Mouse (Mus musculus): ENCODE data around the gene Gtf2a1. TPM values are rescaled to one million over a fixed set of nuclear protein-coding genes. Genes with fewer than 3 reads are reported as not detected.

Gtf2a1 gene
- 10 to 100 TPM; 25.2 to 26.0 TPM for total RNA-seq (2021)
- long read RNA-seq, experiment 1, partial matches to known transcripts = 0 of 2 reads
- long read RNA-seq, experiment 1, other reads (novel, unspliced or antisense) = 2 of 2 reads
- long read RNA-seq, experiment 2, full-length matches to known transcripts = 1 of 4 reads
- long read RNA-seq, experiment 2, partial matches to known transcripts = 0 of 4 reads
- long read RNA-seq, experiment 2, other reads (novel, unspliced or antisense) = 3 of 4 reads

GRCm38 (mm10) chr12:91589847-91590690 lies at the start of gene Gtf2a1:
Gene Gtf2a1, minus strand, starts transcription at chr12:91590487.
- Histone ChIP-seq H3K27ac (peak within 1 kb of the TSS; percentile 99), H3K4me3 (peak within 1 kb of the TSS; percentile 89)
- no peak for TF ChIP-seq CTCF (IDR thresholded peaks at IDR 0.05)
- intact Hi-C loops (cut with DNase I) = no loop called here
- DNase-seq = peak; percentile 97

DNA sequence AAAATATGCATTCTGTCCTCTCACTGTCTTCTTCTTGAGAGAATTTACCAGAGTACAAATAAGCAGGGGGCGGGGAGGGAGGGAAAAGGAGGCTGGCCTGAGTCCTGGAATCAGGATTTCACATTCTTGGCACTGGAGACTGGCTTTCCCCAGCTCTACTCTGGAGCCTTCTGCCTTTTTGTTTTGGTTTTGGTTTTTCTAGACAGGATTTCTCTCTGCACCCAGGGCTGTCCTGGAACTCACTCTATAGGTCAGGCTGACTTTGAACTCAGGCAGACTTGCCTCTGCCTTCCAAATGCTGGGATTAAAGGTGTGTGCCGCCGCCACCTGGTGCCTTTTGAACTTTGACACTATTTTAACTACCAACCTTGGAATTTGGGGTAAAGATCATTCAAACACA lies 48.1 kb upstream of the Gtf2a1 start:
- peak; percentile 47 for DNase-seq
- intact Hi-C loops (cut with DNase I) = no loop called here

GRCm38 (mm10) chr12:91637136-91637909 lies 47.0 kb upstream of the Gtf2a1 start:
- no peak for DNase-seq
- H3K27ac ChIP-seq = no peak overlapping the region
- H3K4me3 ChIP-seq = no peak overlapping the region
- TF ChIP-seq CTCF (IDR thresholded peaks at IDR 0.05) = no peak
- intact Hi-C loops (cut with DNase I) = no loop called here

More for the DNA sequence above, 48.1 kb upstream of the Gtf2a1 start:
- TF ChIP-seq CTCF (IDR thresholded peaks at IDR 0.05) = no peak
- H3K4me3 ChIP-seq = peak overlapping the region; percentile 47
- peak overlapping the region; percentile 61 for H3K27ac ChIP-seq

- no peak overlapping the region for H3K4me3 ChIP-seq
- TF ChIP-seq CTCF (IDR thresholded peaks at IDR 0.05) = no peak
- DNase-seq = no peak
- H3K27ac ChIP-seq = no peak overlapping the region
- intact Hi-C loops (cut with DNase I) = no loop called here
Observed at GRCm38 (mm10) chr12:91626482-91626881, 36.2 kb upstream of the Gtf2a1 start.

DNA sequence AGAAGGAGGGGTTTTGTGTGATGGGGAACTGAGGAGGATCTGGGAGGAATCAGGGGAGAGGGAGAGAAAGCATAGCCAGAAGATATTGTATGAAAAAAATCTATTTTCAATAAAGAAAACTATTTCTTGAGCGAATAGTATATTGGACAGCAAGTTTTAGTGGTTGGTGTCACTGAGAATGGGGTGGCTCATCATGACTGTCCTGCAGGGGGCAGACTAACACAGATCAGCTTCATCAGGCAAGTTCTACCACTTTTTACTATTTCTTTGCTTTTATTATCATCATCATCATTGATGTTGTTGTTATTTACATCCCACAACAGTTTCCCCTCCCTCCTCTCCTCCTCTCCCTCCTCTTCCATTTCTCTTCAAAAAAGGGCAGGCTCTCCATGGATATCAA lies 34.7 kb upstream of the Gtf2a1 start:
- peak; percentile 86 for TF ChIP-seq CTCF (IDR thresholded peaks at IDR 0.05)
- no peak overlapping the region for H3K27ac ChIP-seq
- intact Hi-C loops (cut with DNase I) = loop anchor here (2.0 kb wide), 1 partner anchor 174 kb away; no protein-coding TSS in a partner anchor
- H3K4me3 ChIP-seq = no peak overlapping the region
- peak; percentile 47 for DNase-seq

DNA sequence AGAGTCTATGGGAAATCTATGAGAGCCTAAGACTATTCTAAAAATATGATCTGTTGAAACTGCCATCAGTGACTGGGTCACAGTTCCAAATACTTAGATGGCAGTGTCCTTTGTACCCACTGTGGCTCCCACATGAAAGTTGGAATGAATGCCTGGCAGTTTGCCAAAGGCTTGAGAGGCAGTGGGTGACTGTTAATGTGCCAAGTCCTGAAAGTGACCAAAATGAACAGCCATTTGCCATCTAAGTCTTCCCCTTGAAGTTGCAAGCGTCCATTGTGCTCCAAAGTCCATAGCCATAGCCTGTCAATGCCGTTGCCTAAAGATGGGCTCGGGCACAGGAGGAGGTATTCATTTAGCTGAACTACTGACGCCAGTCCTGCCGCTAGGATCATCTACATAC lies 19.1 kb upstream of the Gtf2a1 start:
- no peak for DNase-seq
- no peak overlapping the region for H3K4me3 ChIP-seq
- H3K27ac ChIP-seq = no peak overlapping the region
- no peak for TF ChIP-seq CTCF (IDR thresholded peaks at IDR 0.05)
- intact Hi-C loops (cut with DNase I) = no loop called here

DNA sequence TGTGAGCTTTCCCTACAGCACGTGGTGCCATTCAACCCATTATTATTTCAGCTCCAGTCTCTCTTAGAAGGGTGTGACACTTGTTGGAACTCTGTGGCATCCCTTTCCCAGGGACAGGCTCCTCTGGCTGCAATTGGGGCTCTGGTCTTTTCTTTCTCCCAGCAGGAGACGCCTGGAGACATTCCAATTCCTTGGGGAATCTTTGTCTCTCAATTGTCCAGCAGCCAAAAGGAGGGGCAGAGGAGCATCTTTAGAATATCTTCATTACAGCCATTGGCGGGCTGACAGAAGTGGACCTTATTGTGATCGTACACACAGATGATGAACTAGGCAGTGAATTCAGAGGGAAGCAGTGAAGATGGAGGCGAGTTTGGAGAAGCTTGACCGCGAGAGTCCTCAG lies 17.4 kb upstream of the Gtf2a1 start:
- intact Hi-C loops (cut with DNase I) = no loop called here
- no peak overlapping the region for H3K4me3 ChIP-seq
- no peak for TF ChIP-seq CTCF (IDR thresholded peaks at IDR 0.05)
- no peak for DNase-seq
- H3K27ac ChIP-seq = no peak overlapping the region

GRCm38 (mm10) chr12:91606651-91607050 lies 16.4 kb upstream of the Gtf2a1 start:
- intact Hi-C loops (cut with DNase I) = no loop called here
- no peak for TF ChIP-seq CTCF (IDR thresholded peaks at IDR 0.05)
- DNase-seq = no peak

DNA sequence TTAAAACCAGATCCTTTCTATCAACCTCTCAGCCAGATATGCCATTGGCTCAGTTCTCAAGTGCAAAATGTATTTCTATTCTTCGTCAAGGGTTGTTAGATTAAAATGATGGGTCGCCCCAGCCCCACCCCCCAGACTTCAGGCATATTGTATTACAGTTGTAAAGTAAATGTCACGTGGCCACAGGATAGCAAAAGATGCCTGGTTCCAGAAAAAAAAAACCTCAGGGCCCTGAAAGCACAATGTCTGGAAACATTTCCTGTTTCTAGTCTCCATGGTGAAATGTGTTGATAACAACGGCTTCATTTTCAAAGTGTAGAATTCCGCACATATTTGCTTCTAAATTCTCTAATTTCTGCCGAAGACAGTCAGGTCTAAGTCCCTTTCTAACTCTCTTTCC lies 14.3 kb upstream of the Gtf2a1 start:
- intact Hi-C loops (cut with DNase I) = no loop called here
- Histone ChIP-seq H3K4me3 (no peak overlapping the region), H3K27ac (no peak overlapping the region)
- no peak for DNase-seq
- TF ChIP-seq CTCF (IDR thresholded peaks at IDR 0.05) = no peak

More at GRCm38 (mm10) chr12:91606651-91607050, 16.4 kb upstream of the Gtf2a1 start:
- H3K4me3 ChIP-seq = no peak overlapping the region
- no peak overlapping the region for H3K27ac ChIP-seq

GRCm38 (mm10) chr12:91592128-91592527 lies 1.8 kb upstream of the Gtf2a1 start:
- DNase-seq = no peak
- intact Hi-C loops (cut with DNase I) = no loop called here
- TF ChIP-seq CTCF (IDR thresholded peaks at IDR 0.05) = no peak
- Histone ChIP-seq H3K27ac (no peak overlapping the region), H3K4me3 (no peak overlapping the region)

GRCm38 (mm10) chr12:91591191-91591590 lies 904 bp upstream of the Gtf2a1 start:
- Histone ChIP-seq H3K27ac (peak overlapping the region; percentile 99), H3K4me3 (peak overlapping the region; percentile 89)
- DNase-seq = no peak
- no peak for TF ChIP-seq CTCF (IDR thresholded peaks at IDR 0.05)
- intact Hi-C loops (cut with DNase I) = no loop called here

DNA sequence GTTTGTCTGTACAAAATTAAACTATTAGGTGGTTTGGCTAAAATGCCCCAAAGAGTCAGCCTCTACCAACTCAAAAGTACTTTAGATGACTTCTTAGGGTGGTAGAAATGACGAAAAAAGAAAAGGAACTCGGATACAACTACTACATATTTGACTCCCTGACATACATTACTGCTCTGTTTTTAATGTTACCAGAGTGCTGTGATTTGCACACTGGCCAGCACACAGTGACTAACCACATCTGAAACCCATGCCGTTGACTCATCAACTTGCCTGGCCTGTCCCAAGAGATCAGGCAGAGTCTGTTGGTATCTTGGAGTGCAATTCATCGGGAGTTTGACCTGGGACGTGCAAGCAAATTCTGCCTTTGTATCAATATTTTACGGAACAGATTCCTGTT lies 429 bp upstream of the Gtf2a1 start:
- Histone ChIP-seq H3K27ac (peak overlapping the region; percentile 99), H3K4me3 (peak overlapping the region; percentile 89)
- intact Hi-C loops (cut with DNase I) = no loop called here
- peak; percentile 52 for DNase-seq
- TF ChIP-seq CTCF (IDR thresholded peaks at IDR 0.05) = no peak

- Histone ChIP-seq H3K27ac (peak overlapping the region; percentile 96), H3K4me3 (peak overlapping the region; percentile 89)
- TF ChIP-seq CTCF (IDR thresholded peaks at IDR 0.05) = no peak
- no peak for DNase-seq
- intact Hi-C loops (cut with DNase I) = no loop called here
Observed at GRCm38 (mm10) chr12:91589542-91589846, 793 bp downstream of the Gtf2a1 start.
